Mouse (Mus musculus) thymus, postnatal 25 days (tissue): ENCODE results near the gene Dnajb6.

Source experiments
- DNase-seq: peaks from one replicate; pipeline ENCODE4 v3.0.0; 2022

Dnajb6 gene

GRCm38 (mm10) chr5:29854376-29854775 lies 118.9 kb downstream of the Dnajb6 start:
- no peak for DNase-seq

GRCm38 (mm10) chr5:29854971-29855370 lies 119.5 kb downstream of the Dnajb6 start:
- DNase-seq: no peak

GRCm38 (mm10) chr5:29861522-29861921 lies 126.0 kb downstream of the Dnajb6 start:
- DNase-seq: no peak

GRCm38 (mm10) chr5:29862388-29862787 lies 126.9 kb downstream of the Dnajb6 start:
- DNase-seq: no peak

GRCm38 (mm10) chr5:29864291-29864737 lies 128.8 kb downstream of the Dnajb6 start:
- no peak for DNase-seq

- no peak for DNase-seq
These were observed 129.5 kb downstream of the Dnajb6 start for GRCm38 (mm10) chr5:29864994-29865393.
